Mouse (Mus musculus) telencephalon, adult 2 months (tissue): Measurements from ENCODE around the gene Olfr17.
"Not testable (repeated sequence)": the region's sequence is repeated elsewhere in the genome, so short reads cannot be mapped to it uniquely, and the experiment has no call there.

ENCODE experiments used
- DNase-seq: peaks from one replicate; pipeline ENCODE4 v3.0.0-alpha.2; 2011; ENCODE audit warnings: low read depth, low spot score

Olfr17 gene

GRCm38 (mm10) chr7:107092920-107093319, at the start of gene Olfr17:
TSS of gene Olfr17 (plus strand) at chr7:107093220.
- DNase-seq: no peak

GRCm38 (mm10) chr7:107044407-107044806, 48.6 kb upstream of the Olfr17 start:
- no peak for DNase-seq

GRCm38 (mm10) chr7:107045833-107046232, 47.2 kb upstream of the Olfr17 start:
- peak; percentile 3 for DNase-seq

- DNase-seq: no peak
These were observed 45.4 kb upstream of the Olfr17 start for GRCm38 (mm10) chr7:107047578-107047977.

- DNase-seq: no peak
These were observed 22.3 kb upstream of the Olfr17 start, which contains the start of gene Olfr714 for GRCm38 (mm10) chr7:107070681-107071080. TSS of gene Olfr714 (plus strand) at chr7:107070981.

- not testable (repeated sequence) for DNase-seq
These were observed 17.2 kb downstream of the Olfr17 start, which contains the start of gene Olfr715b for GRCm38 (mm10) chr7:107110269-107110668. TSS of gene Olfr715b (minus strand) at chr7:107110369.

GRCm38 (mm10) chr7:107130983-107131382, 38.0 kb downstream of the Olfr17 start, which contains the start of gene Olfr715:
TSS of gene Olfr715 (minus strand) at chr7:107131083.
- DNase-seq: not testable (repeated sequence)

- not testable (repeated sequence) for DNase-seq
These were observed 45.0 kb downstream of the Olfr17 start, which contains the start of gene Olfr716 for GRCm38 (mm10) chr7:107138027-107138426. TSS of gene Olfr716 (plus strand) at chr7:107138327.
